ENCODE assay signal across 8 mouse cellular contexts in genomic region chr6:125480396-125481361, GRCm38 (mm10). TPM values are rescaled to one million over a fixed set of nuclear protein-coding genes. Genes with fewer than 3 reads are reported as not detected.
DNase-seq lines count a peak whose midpoint lies in the region; ATAC-seq lines count a peak whose summit lies in the region.

No protein-coding gene starts in this region.

- no peaks in the 10 kb centered on the region; the same call in 1 of the 2 replicates for H3K27me3 ChIP-seq in midbrain, embryonic 10.5 days (ENCODE audit: low read depth, poor library complexity, severe bottlenecking)
- H3K27me3 ChIP-seq in midbrain, embryonic 11.5 days (ENCODE audit: control insufficient read depth, insufficient read depth, low read length) = no peaks in the 10 kb centered on the region
- peaks cover 8% of the 10 kb centered on the region; the same call in 1 of the 2 replicates for H3K27me3 ChIP-seq in heart, embryonic 15.5 days
- H3K27me3 ChIP-seq in liver, embryonic 15.5 days = no peaks in the 10 kb centered on the region
- H3K27me3 ChIP-seq in neural tube, embryonic 15.5 days (replicated peaks) = no peaks in the 10 kb centered on the region

- peak overlapping the region; percentile 61 for H3K27ac ChIP-seq in midbrain, embryonic 10.5 days (replicated peaks)
- no peak overlapping the region for H3K27ac ChIP-seq in midbrain, embryonic 11.5 days (ENCODE audit: low read depth, low read length)
- H3K27ac ChIP-seq in heart, embryonic 15.5 days = peak overlapping the region; percentile 84
- H3K27ac ChIP-seq in liver, embryonic 15.5 days (replicated peaks) = peak overlapping the region; percentile 78
- peak overlapping the region; percentile 71 for H3K27ac ChIP-seq in neural tube, embryonic 15.5 days (replicated peaks)

- H3K36me3 ChIP-seq in midbrain, embryonic 10.5 days = no peaks in the 10 kb centered on the region
- H3K36me3 ChIP-seq in midbrain, embryonic 11.5 days (ENCODE audit: control insufficient read depth, insufficient read depth, low read length) = no peaks in the 10 kb centered on the region
- H3K36me3 ChIP-seq in heart, embryonic 15.5 days = no peaks in the 10 kb centered on the region
- no peaks in the 10 kb centered on the region for H3K36me3 ChIP-seq in liver, embryonic 15.5 days (replicated peaks)
- H3K36me3 ChIP-seq in neural tube, embryonic 15.5 days = no peaks in the 10 kb centered on the region

- no peak overlapping the region for H3K4me3 ChIP-seq in midbrain, embryonic 10.5 days
- H3K4me3 ChIP-seq in midbrain, embryonic 11.5 days (ENCODE audit: low read depth, low read length) = no peak overlapping the region
- H3K4me3 ChIP-seq in heart, embryonic 15.5 days = no peak overlapping the region
- no peak overlapping the region for H3K4me3 ChIP-seq in liver, embryonic 15.5 days (replicated peaks)
- no peak overlapping the region for H3K4me3 ChIP-seq in neural tube, embryonic 15.5 days (replicated peaks)

- no peak for DNase-seq in midbrain, embryonic 10.5 days (ENCODE audit: low spot score)
- DNase-seq in midbrain, embryonic 11.5 days (ENCODE audit: low spot score, missing footprints) = no peak
- peak; percentile 64 for DNase-seq in ZHBTc4 (ENCODE audit: low read depth, low spot score)
- DNase-seq in left cerebral cortex, postnatal 36 days (ENCODE audit: low spot score in 2 of 2) = no peak
- DNase-seq in urinary bladder, adult 2 months (ENCODE audit: low spot score) = no peak

- ATAC-seq in midbrain, embryonic 11.5 days (ENCODE audit: low FRiP score) = no peak
- no peak for ATAC-seq in heart, embryonic 15.5 days (replicated peaks; ENCODE audit: insufficient number of reproducible peaks, insufficient read depth, low FRiP score, low read depth)
- peak; percentile 20; the same call in 1 of the 2 replicates for ATAC-seq in liver, embryonic 15.5 days (ENCODE audit: insufficient read depth)
- ATAC-seq in neural tube, embryonic 15.5 days (ENCODE audit: low FRiP score) = peak; percentile 75

- peaks cover 42% of the 10 kb centered on the region for H3K4me1 ChIP-seq in midbrain, embryonic 10.5 days
- H3K4me1 ChIP-seq in midbrain, embryonic 11.5 days (ENCODE audit: control insufficient read depth, insufficient read depth, low read length) = peaks cover 6% of the 10 kb centered on the region
- H3K4me1 ChIP-seq in heart, embryonic 15.5 days (replicated peaks) = peaks cover 61% of the 10 kb centered on the region
- peaks cover 91% of the 10 kb centered on the region for H3K4me1 ChIP-seq in liver, embryonic 15.5 days (replicated peaks)
- peaks cover 35% of the 10 kb centered on the region for H3K4me1 ChIP-seq in neural tube, embryonic 15.5 days

- intact Hi-C loops in left cerebral cortex, postnatal 36 days (cut with DNase I) = no loop called here

- H3K4me2 ChIP-seq in midbrain, embryonic 11.5 days = no peak overlapping the region
- H3K4me2 ChIP-seq in heart, embryonic 15.5 days = peak overlapping the region; percentile 30; the same call in 1 of the 2 replicates
- H3K4me2 ChIP-seq in liver, embryonic 15.5 days = peak overlapping the region; percentile 48
- peak overlapping the region; percentile 7; the same call in 1 of the 2 replicates for H3K4me2 ChIP-seq in neural tube, embryonic 15.5 days

- 38% methylated on average over 12 of the region's 12 CpGs for WGBS in midbrain, embryonic 10.5 days
- 34% methylated on average over 12 of the region's 12 CpGs for WGBS in midbrain, embryonic 11.5 days
- WGBS in heart, embryonic 15.5 days = 30% methylated on average over 12 of the region's 12 CpGs
- 8% methylated on average over 12 of the region's 12 CpGs for WGBS in liver, embryonic 15.5 days (ENCODE audit: insufficient replicate concordance)
- WGBS in neural tube, embryonic 15.5 days = 33% methylated on average over 12 of the region's 12 CpGs

- no peak overlapping the region for H3K9ac ChIP-seq in midbrain, embryonic 11.5 days (ENCODE audit: low read length)
- no peak overlapping the region for H3K9ac ChIP-seq in heart, embryonic 15.5 days
- no peak overlapping the region for H3K9ac ChIP-seq in liver, embryonic 15.5 days
- H3K9ac ChIP-seq in neural tube, embryonic 15.5 days (replicated peaks) = no peak overlapping the region

- H3K9me3 ChIP-seq in midbrain, embryonic 10.5 days (replicated peaks) = no peaks in the 10 kb centered on the region
- no peaks in the 10 kb centered on the region for H3K9me3 ChIP-seq in midbrain, embryonic 11.5 days (ENCODE audit: control insufficient read depth, low read length)
- H3K9me3 ChIP-seq in heart, embryonic 15.5 days (replicated peaks) = no peaks in the 10 kb centered on the region
- no peaks in the 10 kb centered on the region for H3K9me3 ChIP-seq in liver, embryonic 15.5 days (replicated peaks)
- no peaks in the 10 kb centered on the region for H3K9me3 ChIP-seq in neural tube, embryonic 15.5 days (replicated peaks)

RNA-seq across cellular contexts. Expression of gene Cd9, which starts 13.9 kb away (rescaled TPM):
- polyA plus RNA-seq in midbrain, embryonic 10.5 days (2016; fragmentation: Nextera tagmentation; extraction: Ambion mirVana) = 32.9 and 36.3 TPM in 2 replicates
- polyA plus RNA-seq in midbrain, embryonic 11.5 days (2014; fragmentation: Nextera tagmentation; extraction: Ambion mirVana) = 34.7 and 40.9 TPM in 2 replicates
- 91.7 and 118 TPM in 2 replicates for polyA plus RNA-seq in heart, embryonic 15.5 days (2015; fragmentation: Nextera tagmentation; extraction: Ambion mirVana)
- polyA plus RNA-seq in liver, embryonic 15.5 days (2015; fragmentation: Nextera tagmentation; extraction: Ambion mirVana) = 121 and 141 TPM in 2 replicates
- 112 and 130 TPM in 2 replicates for polyA plus RNA-seq in neural tube, embryonic 15.5 days (2015; fragmentation: Nextera tagmentation; extraction: Ambion mirVana)
- total RNA-seq in left cerebral cortex, postnatal 36 days (2021) = 10 to 100 TPM; 42.0 to 54.3 TPM
- 683 and 894 TPM in 2 replicates for polyA plus RNA-seq in urinary bladder, adult 2 months (2012; rRNA removed)

Comparison
In these comparisons a context has a peak if more than half of its experiments do, and no peak if none do; other contexts are left out.
1. ATAC-seq: peak in liver, embryonic 15.5 days (single experiment) and neural tube, embryonic 15.5 days (single experiment); none in midbrain, embryonic 11.5 days (single experiment) and heart, embryonic 15.5 days (single experiment).